Comparison of ENCODE assay signal across 8 mouse cellular contexts in the genomic region with DNA sequence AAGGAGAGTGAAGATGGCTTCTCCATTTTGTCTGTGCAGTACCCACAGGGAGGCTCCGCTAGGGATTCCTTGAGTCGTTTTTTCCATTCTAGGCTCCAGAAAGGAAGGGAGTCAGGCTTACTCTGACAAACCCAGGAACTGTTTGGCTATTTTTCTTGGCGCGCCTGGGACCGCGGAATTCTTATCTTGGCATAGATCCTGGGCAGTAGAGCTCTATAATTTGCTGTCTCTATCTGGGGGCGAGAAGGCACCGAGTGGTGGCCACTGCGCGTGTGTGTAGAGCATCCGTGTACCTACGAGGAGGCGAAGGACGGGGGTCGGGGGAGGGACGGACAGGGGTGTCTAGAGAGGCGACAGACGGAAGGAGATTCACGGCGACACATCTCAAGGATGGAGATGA. TPM values are rescaled to one million over a fixed set of nuclear protein-coding genes. Genes with fewer than 3 reads are reported as not detected.
DNase-seq lines count a peak whose midpoint lies in the region; ATAC-seq and TF ChIP-seq lines count a peak whose summit lies in the region.

No protein-coding gene starts in this region.

- TF ChIP-seq POLR2A in thymus, adult 2 months (IDR thresholded peaks at IDR 0.05; ENCODE audit: control insufficient read depth, extremely low read depth, insufficient read depth, low read length, poor library complexity) = no peak

- H3K4me3 ChIP-seq in thymus, adult 2 months (ENCODE audit: control insufficient read depth, insufficient read depth, low read length) = peak overlapping the region; percentile 33
- peak overlapping the region; percentile 57 for H3K4me3 ChIP-seq in heart, embryonic 16.5 days (ENCODE audit: low read length)
- peak overlapping the region; percentile 61 for H3K4me3 ChIP-seq in midbrain, embryonic 10.5 days

- no peak for DNase-seq in thymus, adult 2 months
- DNase-seq in thymus, postnatal 36 days = no peak
- DNase-seq in kidney, postnatal 4 days = peak; percentile 63 to 75
- no peak for DNase-seq in midbrain, embryonic 10.5 days (ENCODE audit: low spot score)
- DNase-seq in layer of hippocampus, postnatal 25 days (ENCODE audit: extremely low spot score in 1 of 2, low spot score in 1 of 2) = no peak
- DNase-seq in left cerebral cortex, adult 9 months (ENCODE audit: low spot score in 2 of 2) = no peak

- no peaks in the 10 kb centered on the region for H3K9me3 ChIP-seq in heart, embryonic 16.5 days (replicated peaks; ENCODE audit: control insufficient read depth, low read length)
- H3K9me3 ChIP-seq in midbrain, embryonic 10.5 days (replicated peaks) = no peaks in the 10 kb centered on the region

- H3K9ac ChIP-seq in heart, embryonic 16.5 days (ENCODE audit: low read length) = peak overlapping the region; percentile 55

- no peaks in the 10 kb centered on the region; the same call in 1 of the 2 replicates for H3K27me3 ChIP-seq in thymus, adult 2 months (ENCODE audit: control insufficient read depth, insufficient read depth, low read length)
- H3K27me3 ChIP-seq in heart, embryonic 16.5 days (ENCODE audit: control insufficient read depth, insufficient read depth, low read length) = no peaks in the 10 kb centered on the region
- peaks cover 8% of the 10 kb centered on the region for H3K27me3 ChIP-seq in midbrain, embryonic 10.5 days (ENCODE audit: low read depth, poor library complexity, severe bottlenecking)

- peaks cover 5% of the 10 kb centered on the region for H3K4me1 ChIP-seq in thymus, adult 2 months (replicated peaks; ENCODE audit: control insufficient read depth, insufficient read depth, low read length)
- peaks cover 19% of the 10 kb centered on the region for H3K4me1 ChIP-seq in heart, embryonic 16.5 days (ENCODE audit: control insufficient read depth, insufficient read depth, low read length)
- peaks cover 43% of the 10 kb centered on the region for H3K4me1 ChIP-seq in midbrain, embryonic 10.5 days

- H3K4me2 ChIP-seq in heart, embryonic 16.5 days (ENCODE audit: low read depth, low read length) = peak overlapping the region; percentile 90

- WGBS in thymus, adult 2 months = 4% methylated on average over 20 of the region's 20 CpGs
- WGBS in heart, embryonic 16.5 days = 2% methylated on average over 20 of the region's 20 CpGs
- WGBS in midbrain, embryonic 10.5 days = 3% methylated on average over 20 of the region's 20 CpGs

- no peaks in the 10 kb centered on the region for H3K36me3 ChIP-seq in thymus, adult 2 months (ENCODE audit: control insufficient read depth, insufficient read depth, low read length)
- H3K36me3 ChIP-seq in heart, embryonic 16.5 days (ENCODE audit: control insufficient read depth, insufficient read depth) = no peaks in the 10 kb centered on the region
- H3K36me3 ChIP-seq in midbrain, embryonic 10.5 days = no peaks in the 10 kb centered on the region

- TF ChIP-seq CTCF in thymus, adult 2 months (IDR thresholded peaks at IDR 0.05; ENCODE audit: borderline replicate concordance, control insufficient read depth, extremely low read depth, insufficient read depth, low read length, poor library complexity) = no peak

- H3K27ac ChIP-seq in thymus, adult 2 months (ENCODE audit: control insufficient read depth, insufficient read depth, low read length) = no peak overlapping the region
- H3K27ac ChIP-seq in heart, embryonic 16.5 days (ENCODE audit: low read length) = peak overlapping the region; percentile 81
- peak overlapping the region; percentile 19; the same call in 1 of the 2 replicates for H3K27ac ChIP-seq in midbrain, embryonic 10.5 days (replicated peaks)

- peak; percentile 10; the same call in 1 of the 2 replicates for ATAC-seq in erythroblast, adult 5-6 weeks (replicated peaks; ENCODE audit: low FRiP score, poor library complexity, severe bottlenecking)
- ATAC-seq in heart, embryonic 16.5 days (replicated peaks; ENCODE audit: extremely low read depth, insufficient read depth, low FRiP score) = peak; percentile 60

RNA-seq across cellular contexts. Expression of a gene that starts 11.8 kb away (rescaled TPM):
- 24.5 and 25.3 TPM in 2 replicates for polyA plus RNA-seq in thymus, adult 2 months (2012; rRNA removed)
- not detected in 2 replicates for total RNA-seq in erythroblast, adult 5-6 weeks (2015; ENCODE audit: low replicate concordance)
- total RNA-seq in erythroblast, adult 5-6 weeks (2017; ENCODE audit: low replicate concordance) = not detected in 2 replicates
- 118 and 129 TPM in 2 replicates for polyA plus RNA-seq in heart, embryonic 16.5 days (2015; fragmentation: Nextera tagmentation; extraction: Ambion mirVana)
- polyA plus RNA-seq in midbrain, embryonic 10.5 days (2016; fragmentation: Nextera tagmentation; extraction: Ambion mirVana) = 44.9 and 46.1 TPM in 2 replicates
- 1 to 10 TPM; 6.5 to 6.8 TPM for total RNA-seq in layer of hippocampus, postnatal 25 days (2021)

RNA-seq across cellular contexts. Expression of a gene that starts 31.7 kb away (rescaled TPM):
- 136 and 170 TPM in 2 replicates for polyA plus RNA-seq in thymus, adult 2 months (2012; rRNA removed)
- total RNA-seq in erythroblast, adult 5-6 weeks (2015; ENCODE audit: low replicate concordance) = 27.0 and 27.1 TPM in 2 replicates
- total RNA-seq in erythroblast, adult 5-6 weeks (2017; ENCODE audit: low replicate concordance) = 26.5 and 32.5 TPM in 2 replicates
- 81.3 and 90.1 TPM in 2 replicates for polyA plus RNA-seq in heart, embryonic 16.5 days (2015; fragmentation: Nextera tagmentation; extraction: Ambion mirVana)
- 71.9 and 78.0 TPM in 2 replicates for polyA plus RNA-seq in midbrain, embryonic 10.5 days (2016; fragmentation: Nextera tagmentation; extraction: Ambion mirVana)
- 100 to 1,000 TPM; 215 to 234 TPM for total RNA-seq in layer of hippocampus, postnatal 25 days (2021)

RNA-seq across cellular contexts. Expression of a gene that starts 54.9 kb away (rescaled TPM):
- 94.2 and 95.5 TPM in 2 replicates for polyA plus RNA-seq in thymus, adult 2 months (2012; rRNA removed)
- total RNA-seq in erythroblast, adult 5-6 weeks (2015; ENCODE audit: low replicate concordance) = 6.1 and 8.6 TPM in 2 replicates
- 6.8 and 17.3 TPM in 2 replicates for total RNA-seq in erythroblast, adult 5-6 weeks (2017; ENCODE audit: low replicate concordance)
- polyA plus RNA-seq in heart, embryonic 16.5 days (2015; fragmentation: Nextera tagmentation; extraction: Ambion mirVana) = 48.7 and 60.5 TPM in 2 replicates
- polyA plus RNA-seq in midbrain, embryonic 10.5 days (2016; fragmentation: Nextera tagmentation; extraction: Ambion mirVana) = 116 and 120 TPM in 2 replicates
- total RNA-seq in layer of hippocampus, postnatal 25 days (2021) = 10 to 100 TPM; 35.8 to 37.2 TPM

Comparison
In these comparisons a context has a peak if more than half of its experiments do, and no peak if none do; other contexts are left out.
1. DNase-seq: peak in kidney, postnatal 4 days (2 of 2); none in thymus, adult 2 months (single experiment), thymus, postnatal 36 days (0 of 2), midbrain, embryonic 10.5 days (single experiment), layer of hippocampus, postnatal 25 days (0 of 2) and left cerebral cortex, adult 9 months (0 of 2).
2. Peak in every context shown above with its lines, with median percentiles within 50 percentile points of each other: H3K4me3 ChIP-seq.